Mouse (Mus musculus) MEL (cell line): ENCODE measurements around the gene Exosc6. TPM values are rescaled to one million over a fixed set of nuclear protein-coding genes. Genes with fewer than 3 reads are reported as not detected.

Experiments
- DNase-seq: peaks from one replicate; pipeline ENCODE4 v3.0.0; 2011; ENCODE audit warnings: low read depth, low spot score
- H3K27ac ChIP-seq: 2 replicates; pipeline ENCODE4 v1.5.1; 2012; ENCODE audit warnings: low read depth, mild to moderate bottlenecking, control low read depth, low read length, moderate library complexity; ENCODE audit not compliant: control insufficient read depth
- H3K27me3 ChIP-seq, 2 experiments: fragments of 150-350 bp in 1 of 2; sonication (generic) in 1 of 2; 2 replicates each; pipeline ENCODE4 v1.6.1; 2012; ENCODE audit warnings: low read length in 2 of 2, mild to moderate bottlenecking in 2 of 2, improper control_type of control experiment in 1 of 2, moderate library complexity in 1 of 2; ENCODE audit not compliant: insufficient read depth in 2 of 2, control insufficient read depth in 1 of 2
- H3K36me3 ChIP-seq, 2 experiments: 2 replicates each; pipeline ENCODE4 v1.6.1; 2012 to 2014; ENCODE audit warnings: low read length in 2 of 2, improper control_type of control experiment in 1 of 2, inconsistent platforms in 1 of 2, mild to moderate bottlenecking in 1 of 2; ENCODE audit not compliant: insufficient read depth in 2 of 2, control insufficient read depth in 1 of 2
- H3K4me1 ChIP-seq, 2 experiments: fragments of 150-350 bp in 1 of 2; sonication (generic) in 1 of 2; 2 replicates each; pipeline ENCODE4 v1.6.1; 2012; ENCODE audit warnings: low read length in 2 of 2, improper control_type of control experiment in 1 of 2, mild to moderate bottlenecking in 1 of 2; ENCODE audit not compliant: insufficient read depth in 2 of 2, control insufficient read depth in 1 of 2
- H3K4me3 ChIP-seq, 2 experiments: fragments of 150-350 bp in 1 of 2; sonication (generic) in 1 of 2; 2 replicates each; pipeline ENCODE4 v1.5.1; 2012; ENCODE audit warnings: low read depth in 2 of 2, low read length in 2 of 2, mild to moderate bottlenecking in 2 of 2, moderate library complexity in 2 of 2, control low read depth in 1 of 2, improper control_type of control experiment in 1 of 2; ENCODE audit not compliant: control insufficient read depth in 1 of 2, insufficient read depth in 1 of 2
- H3K79me2 ChIP-seq: 2 replicates; pipeline ENCODE4 v1.6.1; 2012; ENCODE audit warnings: mild to moderate bottlenecking, low read length, moderate library complexity; ENCODE audit not compliant: control insufficient read depth, poor library complexity, insufficient read depth
- H3K9ac ChIP-seq: 2 replicates; pipeline ENCODE4 v1.6.1; 2012; ENCODE audit warnings: low read depth, mild to moderate bottlenecking, control low read depth, low read length, moderate library complexity; ENCODE audit not compliant: control insufficient read depth, poor library complexity, severe bottlenecking
- H3K9me3 ChIP-seq: fragments of 150-350 bp; sonication (generic); replicated peaks from 2 replicates; pipeline ENCODE4 v1.6.1; 2012; ENCODE audit warnings: mild to moderate bottlenecking, low read length, improper control_type of control experiment, moderate library complexity; ENCODE audit not compliant: insufficient read depth
- CTCF ChIP-seq, 3 experiments: IDR thresholded peaks in 2 of 3; conservative IDR thresholded peaks in 1 of 3; 2 replicates each; pipeline ENCODE4 v1.5.1; 2011 to 2012; ENCODE audit warnings: low read length in 3 of 3, low read depth in 2 of 3, mild to moderate bottlenecking in 2 of 3, improper control_type of control experiment in 1 of 3, inconsistent platforms in 1 of 3, mixed read lengths in 1 of 3, moderate library complexity in 1 of 3; ENCODE audit not compliant: control insufficient read depth in 1 of 3, insufficient read depth in 1 of 3, poor library complexity in 1 of 3, severe bottlenecking in 1 of 3
- KAT2A ChIP-seq: conservative IDR thresholded peaks from 2 replicates; pipeline ENCODE4 v1.6.1; 2012; ENCODE audit warnings: low read depth, low read length, improper control_type of control experiment, inconsistent platforms
- NRF1 ChIP-seq: IDR thresholded peaks from 2 replicates; pipeline ENCODE4 v1.6.1; 2014; ENCODE audit warnings: low read depth, mild to moderate bottlenecking, inconsistent platforms, low read length, improper control_type of control experiment, moderate library complexity; ENCODE audit not compliant: poor library complexity, insufficient read depth, severe bottlenecking
- POLR2A ChIP-seq, 2 experiments: IDR thresholded peaks; 2 replicates each; pipeline ENCODE4 v1.6.1; 2011 to 2012; ENCODE audit warnings: low read length in 2 of 2, mild to moderate bottlenecking in 2 of 2, control low read depth in 1 of 2, improper control_type of control experiment in 1 of 2, low read depth in 1 of 2, moderate library complexity in 1 of 2; ENCODE audit not compliant: control insufficient read depth in 1 of 2, insufficient read depth in 1 of 2, poor library complexity in 1 of 2
- POLR2AphosphoS2 ChIP-seq: IDR thresholded peaks from 2 replicates; pipeline ENCODE4 v1.6.1; 2011; ENCODE audit warnings: low read length, improper control_type of control experiment
- RAD21 ChIP-seq: IDR thresholded peaks from 2 replicates; pipeline ENCODE4 v1.6.1; 2011; ENCODE audit warnings: mild to moderate bottlenecking, low read depth, low read length, improper control_type of control experiment
- SIN3A ChIP-seq: IDR thresholded peaks from 2 replicates; pipeline ENCODE4 v1.6.1; 2012; ENCODE audit warnings: low read length, improper control_type of control experiment, inconsistent platforms
- SMC3 ChIP-seq: IDR thresholded peaks from 2 replicates; pipeline ENCODE4 v1.6.1; 2011; ENCODE audit warnings: low read depth, low read length, improper control_type of control experiment
- TBP ChIP-seq: IDR thresholded peaks from 2 replicates; pipeline ENCODE4 v1.8.0; 2011; ENCODE audit warnings: low read depth, low read length, improper control_type of control experiment
- UBTF ChIP-seq: IDR thresholded peaks from 2 replicates; pipeline ENCODE4 v1.6.1; 2012; ENCODE audit warnings: low read depth, mild to moderate bottlenecking, inconsistent platforms, low read length, improper control_type of control experiment, moderate library complexity, borderline replicate concordance; ENCODE audit not compliant: insufficient read depth
- ZC3H11A ChIP-seq: IDR thresholded peaks from 2 replicates; pipeline ENCODE4 v1.6.1; 2012; ENCODE audit warnings: low read depth, mild to moderate bottlenecking, inconsistent platforms, low read length, improper control_type of control experiment
- polyA plus RNA-seq, 2 experiments: library from polyadenylated mRNA; stranded (reverse) in 1 of 2; unstranded in 1 of 2; fragments of >175 nt in 1 of 2; fragments of >200 nt in 1 of 2; gene quantifications; 2 replicates each; pipeline versions ENCODE4 v1.2.1 to v1.2.4; 2012; ENCODE audit warnings: low replicate concordance in 2 of 2, low read depth in 1 of 2; ENCODE audit not compliant: insufficient read length in 2 of 2, insufficient read depth in 1 of 2, missing spikeins in 1 of 2
- total RNA-seq: library from RNA; depleted of rRNA; stranded (reverse); fragments of 300-350 nt; gene quantifications from 2 replicates; pipeline ENCODE4 v1.2.3, GENCODE M21; 2012

Exosc6 gene
- total and polyA plus RNA-seq, 3 experiments = 8.0 to 26.4 TPM; not detected in 1

DNA sequence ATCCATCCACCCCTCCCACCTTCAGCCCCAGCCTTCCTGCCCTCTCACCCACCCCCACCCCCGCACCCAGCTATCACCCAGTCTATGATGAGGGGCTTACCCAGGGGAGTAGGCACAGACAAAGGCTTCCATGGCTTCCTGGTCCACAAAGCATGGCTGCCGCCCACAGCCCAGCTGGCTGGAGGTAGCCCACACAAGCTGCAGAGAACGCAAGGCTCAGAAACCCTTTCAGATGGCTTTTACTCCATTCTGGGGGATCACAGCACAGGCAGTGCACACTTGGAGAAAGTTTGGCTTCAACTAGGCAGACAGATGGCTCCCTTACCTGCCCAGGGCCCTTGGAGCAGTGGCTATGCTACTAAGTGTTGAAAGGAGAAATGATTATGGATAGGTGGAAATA lies 19.8 kb downstream of the Exosc6 start:
- Histone ChIP-seq H3K4me1 (peaks cover 0 to 10% of the 10 kb centered on the region in 2 experiments; a peak in 2 of 4 replicates), H3K27ac (no peak overlapping the region)
- TF ChIP-seq ZC3H11A (no peak), KAT2A (no peak), TBP (no peak), NRF1 (no peak), POLR2A (IDR thresholded peaks at IDR 0.05; ENCODE audit: control insufficient read depth in 1 of 2, insufficient read depth in 1 of 2, low read depth in 1 of 2, low read length in 2 of 2, poor library complexity in 1 of 2) (no peak)

DNA sequence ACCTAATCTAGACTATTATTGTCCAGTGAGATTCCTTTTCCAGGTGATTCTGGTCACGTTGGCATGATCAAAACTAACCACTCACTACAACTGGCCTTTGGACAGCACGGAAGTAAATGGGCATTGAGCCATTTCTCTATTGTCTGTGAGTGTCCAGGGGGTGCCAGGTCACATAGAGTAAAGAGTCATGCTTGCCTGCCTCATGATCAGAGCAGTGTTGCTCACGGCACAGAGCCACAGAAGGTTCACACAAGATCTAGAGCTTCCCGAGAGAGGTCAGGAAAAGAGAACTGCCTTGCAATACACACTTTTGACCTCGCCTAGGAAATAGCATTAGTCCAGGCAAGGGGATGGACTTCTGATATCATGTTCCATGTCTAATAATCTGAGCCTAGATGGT lies 23.3 kb downstream of the Exosc6 start:
- no peaks in the 10 kb centered on the region for H3K79me2 ChIP-seq
- no peak overlapping the region for H3K4me3 ChIP-seq
- DNase-seq = no peak
- no peak overlapping the region for H3K27ac ChIP-seq
- H3K4me1 ChIP-seq = no peaks in the 10 kb centered on the region
- no peaks in the 10 kb centered on the region for H3K9me3 ChIP-seq
- no peak for TF ChIP-seq UBTF
- TF ChIP-seq, all 39 proteins: peak for 0
- Histone ChIP-seq H3K36me3 (no peaks in the 10 kb centered on the region), H3K27me3 (0 out of 4 replicates have a peak, but pooled peaks cover 0 to 2% of the 10 kb centered on the region in 2 experiments), H3K9ac (no peak overlapping the region)

More for the DNA sequence above, 19.8 kb downstream of the Exosc6 start:
- H3K36me3 ChIP-seq = peaks cover 0 to 2% of the 10 kb centered on the region in 2 experiments; a peak in 1 of 4 replicates
- H3K4me3 ChIP-seq = no peak overlapping the region
- H3K9me3 ChIP-seq = no peaks in the 10 kb centered on the region
- DNase-seq = no peak
- H3K9ac ChIP-seq = no peak overlapping the region
- H3K79me2 ChIP-seq = no peaks in the 10 kb centered on the region
- no peaks in the 10 kb centered on the region for H3K27me3 ChIP-seq

DNA sequence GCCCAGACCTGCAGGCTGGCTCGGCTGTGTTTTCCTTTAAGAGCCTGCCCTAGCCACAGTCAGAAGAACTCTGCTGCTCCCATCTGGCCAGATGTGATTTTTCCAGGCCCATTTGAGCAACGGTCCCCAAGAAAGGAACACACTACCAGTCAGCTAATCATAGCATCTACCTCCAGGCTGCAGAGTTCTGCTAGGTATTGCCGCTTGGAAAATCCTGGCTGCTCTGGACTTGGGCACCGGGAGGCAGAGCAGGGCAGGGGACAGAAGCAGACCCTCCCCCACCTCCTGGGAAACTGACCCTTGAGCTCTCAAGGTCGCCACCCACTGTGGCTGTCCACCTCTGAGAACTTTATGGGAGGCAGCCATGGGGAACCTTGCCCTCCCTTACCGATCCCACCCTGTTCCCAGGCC lies 23.7 kb downstream of the Exosc6 start:
- no peak overlapping the region for H3K27ac ChIP-seq
- 0 out of 4 replicates have a peak, but pooled peaks cover 0 to 2% of the 10 kb centered on the region in 2 experiments for H3K27me3 ChIP-seq
- H3K9ac ChIP-seq = no peak overlapping the region
- TF ChIP-seq SMC3 (peak; percentile 56), CTCF (IDR thresholded peaks at IDR 0.05 in 2 of 3, conservative IDR thresholded peaks at IDR 0.05 in 1 of 3; ENCODE audit: control insufficient read depth in 1 of 3, insufficient read depth in 1 of 3, low read depth in 2 of 3, low read length in 3 of 3, poor library complexity in 1 of 3, severe bottlenecking in 1 of 3) (peak; percentile 23 to 55 (median 39); a peak in 5 of 6 replicates), POLR2AphosphoS2 (no peak), RAD21 (peak; percentile 65), SIN3A (no peak), ZC3H11A (peak; percentile 67)
- H3K79me2 ChIP-seq = no peaks in the 10 kb centered on the region
- no peaks in the 10 kb centered on the region for H3K9me3 ChIP-seq
- no peak overlapping the region for H3K4me3 ChIP-seq
- H3K4me1 ChIP-seq = no peaks in the 10 kb centered on the region
- DNase-seq = peak; percentile 38
- no peaks in the 10 kb centered on the region for H3K36me3 ChIP-seq
